Mouse (Mus musculus): Measurements from ENCODE around the gene Slit3. TPM values are rescaled to one million over a fixed set of nuclear protein-coding genes. Genes with fewer than 3 reads are reported as not detected.

Gene Slit3
- polyA plus RNA-seq, 1 experiment from 2014 or later, result 7.4 TPM

GRCm38 (mm10) chr11:35088136-35088535 is 32.9 kb upstream of the Slit3 start:
- H3K27ac ChIP-seq (ENCODE audit: low read depth, low read length), result no peak overlapping the region
- no peaks in the 10 kb centered on the region for H3K36me3 ChIP-seq (ENCODE audit: control insufficient read depth, insufficient read depth, low read length)
- no peak overlapping the region for H3K4me3 ChIP-seq (ENCODE audit: low read depth, low read length)
- H3K27me3 ChIP-seq (ENCODE audit: control insufficient read depth, insufficient read depth, low read length), result no peaks in the 10 kb centered on the region
- no peaks in the 10 kb centered on the region for H3K4me1 ChIP-seq (replicated peaks; ENCODE audit: control insufficient read depth, insufficient read depth, low read length)
- H3K9me3 ChIP-seq (ENCODE audit: control insufficient read depth, low read length), result no peaks in the 10 kb centered on the region
- ATAC-seq (replicated peaks; ENCODE audit: low FRiP score) (no peak), DNase-seq (ENCODE audit: low spot score) (no peak)
- 72% methylated on average over 1 of the region's 1 CpGs for WGBS
- no peak overlapping the region for H3K4me2 ChIP-seq (ENCODE audit: low read depth, low read length, severe bottlenecking)
- no peak overlapping the region for H3K9ac ChIP-seq (ENCODE audit: low read length)

DNA sequence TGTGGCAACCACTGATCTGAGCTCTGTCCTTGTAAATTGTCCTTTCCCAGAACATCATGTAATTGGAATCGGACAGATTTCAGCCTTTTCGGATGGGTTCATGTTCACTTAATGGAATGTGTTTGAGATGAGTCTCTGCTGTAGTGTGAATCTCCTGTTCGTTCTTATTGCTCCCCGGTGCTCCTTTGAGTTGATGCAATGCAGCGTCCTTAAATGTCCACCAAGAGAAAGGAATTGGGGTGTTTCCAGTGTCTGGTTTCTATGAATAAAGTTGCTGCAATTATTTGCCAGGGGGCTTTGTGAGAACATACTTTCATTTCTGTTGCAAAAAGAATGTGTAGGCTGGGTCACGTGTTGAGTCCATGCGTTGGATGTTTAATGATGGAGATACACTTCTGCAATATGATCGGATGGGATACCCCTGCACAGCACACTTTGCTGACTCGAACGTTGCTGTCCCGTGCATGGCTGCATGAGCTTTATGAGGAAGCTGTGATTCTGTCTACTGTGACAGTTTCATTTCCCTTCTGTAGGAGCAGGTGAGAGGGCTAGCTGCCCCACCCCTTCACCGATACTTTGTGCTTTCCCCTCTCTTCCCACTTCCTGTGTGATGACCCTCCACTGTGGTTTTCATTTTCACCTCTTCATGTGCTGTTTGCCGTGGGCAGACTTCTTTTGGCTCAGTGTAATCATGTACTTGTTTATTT is 30.2 kb upstream of the Slit3 start:
- no peak for DNase-seq (ENCODE audit: low spot score)
- Histone ChIP-seq H3K4me3 (ENCODE audit: low read depth, low read length) (no peak overlapping the region), H3K9me3 (ENCODE audit: control insufficient read depth, low read length) (no peaks in the 10 kb centered on the region), H3K27ac (ENCODE audit: low read depth, low read length) (no peak overlapping the region), H3K4me2 (ENCODE audit: low read depth, low read length, severe bottlenecking) (no peak overlapping the region), H3K4me1 (replicated peaks; ENCODE audit: control insufficient read depth, insufficient read depth, low read length) (no peaks in the 10 kb centered on the region), H3K27me3 (ENCODE audit: control insufficient read depth, insufficient read depth, low read length) (no peaks in the 10 kb centered on the region), H3K9ac (ENCODE audit: low read length) (no peak overlapping the region), H3K36me3 (ENCODE audit: control insufficient read depth, insufficient read depth, low read length) (no peaks in the 10 kb centered on the region)
- WGBS, result 91% methylated on average over 13 of the region's 13 CpGs
- no peak for ATAC-seq (replicated peaks; ENCODE audit: low FRiP score)

DNA sequence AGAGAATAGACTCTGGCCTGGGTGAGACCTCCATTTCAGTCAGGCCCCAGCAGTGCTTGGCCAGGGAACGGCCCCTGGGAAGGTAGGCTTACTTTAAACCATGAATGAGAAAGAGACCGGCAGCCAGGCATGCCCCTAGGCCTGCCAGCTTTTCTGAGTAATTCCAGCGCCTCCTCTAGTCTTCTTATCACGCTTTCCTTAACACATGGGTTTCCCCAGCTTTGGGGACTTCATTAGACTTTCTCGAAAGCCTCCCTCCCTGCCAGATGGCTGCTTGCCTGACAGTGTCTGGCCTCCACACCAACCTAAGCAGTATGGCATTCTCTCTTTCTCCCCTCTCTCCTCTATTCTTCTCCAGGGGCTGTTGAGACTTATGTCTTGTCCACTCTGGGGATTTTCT is 24.5 kb upstream of the Slit3 start:
- Histone ChIP-seq H3K9me3 (ENCODE audit: control insufficient read depth, low read length) (no peaks in the 10 kb centered on the region), H3K27me3 (ENCODE audit: control insufficient read depth, insufficient read depth, low read length) (no peaks in the 10 kb centered on the region), H3K4me3 (ENCODE audit: low read depth, low read length) (no peak overlapping the region), H3K9ac (ENCODE audit: low read length) (no peak overlapping the region), H3K4me2 (ENCODE audit: low read depth, low read length, severe bottlenecking) (no peak overlapping the region), H3K27ac (ENCODE audit: low read depth, low read length) (no peak overlapping the region), H3K36me3 (ENCODE audit: control insufficient read depth, insufficient read depth, low read length) (no peaks in the 10 kb centered on the region), H3K4me1 (replicated peaks; ENCODE audit: control insufficient read depth, insufficient read depth, low read length) (no peaks in the 10 kb centered on the region)
- DNase-seq (ENCODE audit: low spot score) (no peak), ATAC-seq (replicated peaks; ENCODE audit: low FRiP score) (no peak)
- 69% methylated on average over 5 of the region's 5 CpGs for WGBS

DNA sequence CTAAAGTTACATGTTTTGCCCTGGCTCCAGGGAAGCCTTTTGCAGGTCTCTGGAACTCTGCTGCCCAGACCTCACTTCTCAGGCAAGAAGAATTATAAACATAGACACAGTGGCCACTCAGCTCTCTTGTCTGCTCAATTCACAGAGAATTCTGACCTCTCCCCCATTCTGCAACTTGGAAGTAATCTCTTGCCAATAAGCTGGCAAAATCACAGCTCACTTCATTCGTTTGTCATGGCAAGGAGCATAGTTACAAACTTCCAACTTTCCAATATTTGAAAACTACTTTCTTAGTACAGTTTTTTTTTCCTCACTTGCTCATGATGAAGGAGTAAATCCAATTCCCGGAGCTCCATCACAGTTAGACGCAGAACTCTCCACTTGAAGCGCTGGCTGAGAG is 11.2 kb upstream of the Slit3 start:
- no peak for ATAC-seq (replicated peaks; ENCODE audit: low FRiP score)
- Histone ChIP-seq H3K4me1 (replicated peaks; ENCODE audit: control insufficient read depth, insufficient read depth, low read length) (no peaks in the 10 kb centered on the region), H3K27me3 (ENCODE audit: control insufficient read depth, insufficient read depth, low read length) (no peaks in the 10 kb centered on the region), H3K4me3 (ENCODE audit: low read depth, low read length) (no peak overlapping the region), H3K9ac (ENCODE audit: low read length) (no peak overlapping the region), H3K9me3 (ENCODE audit: control insufficient read depth, low read length) (no peaks in the 10 kb centered on the region), H3K4me2 (ENCODE audit: low read depth, low read length, severe bottlenecking) (no peak overlapping the region), H3K36me3 (ENCODE audit: control insufficient read depth, insufficient read depth, low read length) (no peaks in the 10 kb centered on the region), H3K27ac (ENCODE audit: low read depth, low read length) (no peak overlapping the region)
- DNase-seq (ENCODE audit: low spot score), result no peak
- WGBS, result 81% methylated on average over 4 of the region's 4 CpGs

DNA sequence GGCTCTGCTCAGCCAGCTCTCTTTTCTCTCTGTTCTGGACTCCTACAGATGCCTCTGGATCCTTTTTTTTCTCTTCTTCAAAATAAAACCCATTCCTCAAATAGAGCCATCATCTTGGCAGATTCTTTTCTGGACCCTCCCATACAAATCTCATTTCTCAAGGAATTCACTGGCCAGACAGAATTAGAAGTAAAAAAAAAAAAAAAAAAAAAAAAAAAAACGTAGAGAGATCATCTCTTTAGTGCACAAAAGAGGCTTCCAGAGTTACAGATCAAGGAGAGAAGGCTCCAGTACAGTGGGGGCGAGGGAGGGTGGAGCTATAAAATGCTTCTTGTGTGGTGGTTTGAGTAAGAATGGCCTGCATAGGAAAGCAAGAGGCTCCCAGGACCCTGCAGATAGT is 10.2 kb upstream of the Slit3 start:
- no peaks in the 10 kb centered on the region for H3K4me1 ChIP-seq (replicated peaks; ENCODE audit: control insufficient read depth, insufficient read depth, low read length)
- no peak overlapping the region for H3K27ac ChIP-seq (ENCODE audit: low read depth, low read length)
- H3K4me3 ChIP-seq (ENCODE audit: low read depth, low read length), result no peak overlapping the region
- 42% methylated on average over 2 of the region's 2 CpGs for WGBS
- H3K9ac ChIP-seq (ENCODE audit: low read length), result no peak overlapping the region
- H3K4me2 ChIP-seq (ENCODE audit: low read depth, low read length, severe bottlenecking), result no peak overlapping the region
- no peaks in the 10 kb centered on the region for H3K27me3 ChIP-seq (ENCODE audit: control insufficient read depth, insufficient read depth, low read length)
- H3K9me3 ChIP-seq (ENCODE audit: control insufficient read depth, low read length), result no peaks in the 10 kb centered on the region
- no peak for DNase-seq (ENCODE audit: low spot score)
- H3K36me3 ChIP-seq (ENCODE audit: control insufficient read depth, insufficient read depth, low read length), result no peaks in the 10 kb centered on the region
- ATAC-seq (replicated peaks; ENCODE audit: low FRiP score), result no peak

DNA sequence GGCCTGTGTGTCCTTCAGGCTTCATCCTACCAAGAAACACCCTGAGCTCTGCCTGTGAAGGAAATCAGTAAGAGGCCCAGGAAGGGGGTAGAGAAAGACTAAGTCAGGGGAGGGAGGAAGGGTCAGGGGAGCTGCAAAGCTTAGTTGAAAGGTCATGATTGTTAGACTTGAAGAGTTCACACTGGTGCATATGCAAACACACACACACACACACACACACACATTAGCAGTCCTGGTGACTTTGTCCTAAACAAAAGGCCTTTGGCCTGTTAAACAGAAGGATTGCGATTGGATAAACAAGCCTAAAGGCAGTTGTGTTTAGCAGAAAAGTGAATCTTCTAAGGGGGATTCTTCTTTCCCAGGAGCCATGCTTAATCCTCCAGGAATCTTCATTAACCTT is 7.7 kb upstream of the Slit3 start:
- no peak overlapping the region for H3K27ac ChIP-seq (ENCODE audit: low read depth, low read length)
- no peak overlapping the region for H3K4me2 ChIP-seq (ENCODE audit: low read depth, low read length, severe bottlenecking)
- no peak for ATAC-seq (replicated peaks; ENCODE audit: low FRiP score)
- no peak for DNase-seq (ENCODE audit: low spot score)
- H3K27me3 ChIP-seq (ENCODE audit: control insufficient read depth, insufficient read depth, low read length), result no peaks in the 10 kb centered on the region
- no peaks in the 10 kb centered on the region for H3K4me1 ChIP-seq (replicated peaks; ENCODE audit: control insufficient read depth, insufficient read depth, low read length)
- H3K9me3 ChIP-seq (ENCODE audit: control insufficient read depth, low read length), result no peaks in the 10 kb centered on the region
- no peaks in the 10 kb centered on the region for H3K36me3 ChIP-seq (ENCODE audit: control insufficient read depth, insufficient read depth, low read length)
- no peak overlapping the region for H3K4me3 ChIP-seq (ENCODE audit: low read depth, low read length)
- H3K9ac ChIP-seq (ENCODE audit: low read length), result no peak overlapping the region
- 7% methylated on average over 1 of the region's 1 CpGs for WGBS

GRCm38 (mm10) chr11:35116436-35116835 is 4.6 kb upstream of the Slit3 start:
- Histone ChIP-seq H3K4me3 (ENCODE audit: low read depth, low read length) (no peak overlapping the region), H3K27ac (ENCODE audit: low read depth, low read length) (no peak overlapping the region), H3K4me1 (replicated peaks; ENCODE audit: control insufficient read depth, insufficient read depth, low read length) (peaks cover 2% of the 10 kb centered on the region; the same call in 1 of the 2 replicates), H3K4me2 (ENCODE audit: low read depth, low read length, severe bottlenecking) (no peak overlapping the region), H3K36me3 (ENCODE audit: control insufficient read depth, insufficient read depth, low read length) (no peaks in the 10 kb centered on the region), H3K9ac (ENCODE audit: low read length) (no peak overlapping the region), H3K9me3 (ENCODE audit: control insufficient read depth, low read length) (no peaks in the 10 kb centered on the region), H3K27me3 (ENCODE audit: control insufficient read depth, insufficient read depth, low read length) (peaks cover 9% of the 10 kb centered on the region)
- ATAC-seq (replicated peaks; ENCODE audit: low FRiP score), result no peak
- WGBS, result 72% methylated on average over 3 of the region's 3 CpGs
- no peak for DNase-seq (ENCODE audit: low spot score)

DNA sequence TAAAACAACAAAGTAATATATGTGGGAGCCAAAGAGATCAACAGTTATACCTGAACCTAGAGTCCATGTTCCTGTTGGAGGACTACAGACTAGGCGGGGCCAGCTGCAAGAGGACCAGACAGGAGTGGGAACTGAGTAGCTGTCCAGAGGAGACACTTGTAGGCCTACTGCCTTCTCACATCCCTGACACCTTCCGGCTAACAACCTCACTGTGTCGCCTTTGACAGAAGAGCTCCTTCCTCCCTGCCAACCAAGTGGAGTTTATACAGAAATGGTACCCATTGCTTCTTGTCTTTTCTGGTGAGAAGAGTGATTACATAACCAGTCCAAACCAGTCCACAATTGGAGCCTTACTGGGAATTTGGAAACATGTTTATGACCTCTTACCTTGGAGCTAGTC is 3.2 kb upstream of the Slit3 start:
- no peaks in the 10 kb centered on the region for H3K36me3 ChIP-seq (ENCODE audit: control insufficient read depth, insufficient read depth, low read length)
- DNase-seq (ENCODE audit: low spot score), result no peak
- no peaks in the 10 kb centered on the region for H3K9me3 ChIP-seq (ENCODE audit: control insufficient read depth, low read length)
- ATAC-seq (replicated peaks; ENCODE audit: low FRiP score), result no peak
- WGBS, result 86% methylated on average over 3 of the region's 3 CpGs
- no peak overlapping the region for H3K9ac ChIP-seq (ENCODE audit: low read length)
- H3K4me2 ChIP-seq (ENCODE audit: low read depth, low read length, severe bottlenecking), result no peak overlapping the region
- peaks cover 4% of the 10 kb centered on the region; the same call in 1 of the 2 replicates for H3K4me1 ChIP-seq (replicated peaks; ENCODE audit: control insufficient read depth, insufficient read depth, low read length)
- H3K27ac ChIP-seq (ENCODE audit: low read depth, low read length), result no peak overlapping the region
- H3K4me3 ChIP-seq (ENCODE audit: low read depth, low read length), result no peak overlapping the region
- peaks cover 22% of the 10 kb centered on the region for H3K27me3 ChIP-seq (ENCODE audit: control insufficient read depth, insufficient read depth, low read length)

- no peak overlapping the region for H3K27ac ChIP-seq (ENCODE audit: low read depth, low read length)
- H3K36me3 ChIP-seq (ENCODE audit: control insufficient read depth, insufficient read depth, low read length), result no peaks in the 10 kb centered on the region
- H3K4me1 ChIP-seq (replicated peaks; ENCODE audit: control insufficient read depth, insufficient read depth, low read length), result peaks cover 4% of the 10 kb centered on the region; the same call in 1 of the 2 replicates
- no peak overlapping the region for H3K4me2 ChIP-seq (ENCODE audit: low read depth, low read length, severe bottlenecking)
- no peak overlapping the region for H3K9ac ChIP-seq (ENCODE audit: low read length)
- ATAC-seq (replicated peaks; ENCODE audit: low FRiP score), result no peak
- no peaks in the 10 kb centered on the region for H3K9me3 ChIP-seq (ENCODE audit: control insufficient read depth, low read length)
- H3K27me3 ChIP-seq (ENCODE audit: control insufficient read depth, insufficient read depth, low read length), result peaks cover 27% of the 10 kb centered on the region
- no peak for DNase-seq (ENCODE audit: low spot score)
- 58% methylated on average over 6 of the region's 6 CpGs for WGBS
- H3K4me3 ChIP-seq (ENCODE audit: low read depth, low read length), result no peak overlapping the region
Measured at GRCm38 (mm10) chr11:35118731-35119130, 2.3 kb upstream of the Slit3 start.
